Mouse (Mus musculus) olfactory bulb, adult 2 months (tissue): ENCODE measurements at regions not wholly inside any gene's neighbourhood (a gene's known extent, or its start where the extent isn't known, plus 50 kb on each side); places are given as distances from the start of the nearest gene placed in this dataset.

Experiments used
- H3K27ac ChIP-seq: fragments of 200-500 bp; 2 replicates; pipeline ENCODE4 v1.5.1; 2012; ENCODE audit warnings: low read depth, low read length; ENCODE audit not compliant: insufficient read depth
- H3K4me1 ChIP-seq: fragments of 200-500 bp; 2 replicates; pipeline ENCODE4 v1.6.1; 2012; ENCODE audit warnings: low read length; ENCODE audit not compliant: control insufficient read depth, insufficient read depth
- H3K4me3 ChIP-seq: fragments of 200-500 bp; 2 replicates; pipeline ENCODE4 v1.5.1; 2012; ENCODE audit warnings: mild to moderate bottlenecking, low read depth, low read length, moderate library complexity; ENCODE audit not compliant: insufficient read depth
- CTCF ChIP-seq: fragments of 200-500 bp; IDR thresholded peaks from 2 replicates; pipeline ENCODE4 v1.5.1; 2012; ENCODE audit warnings: low read depth, mild to moderate bottlenecking, low read length, moderate library complexity; ENCODE audit not compliant: insufficient read depth
- POLR2A ChIP-seq: fragments of 200-500 bp; IDR thresholded peaks from 2 replicates; pipeline ENCODE4 v1.6.1; 2012; ENCODE audit warnings: mild to moderate bottlenecking, low read depth, low read length, moderate library complexity; ENCODE audit not compliant: insufficient read depth
- WGBS: fragments of 180-500 bp; shearing (Covaris S2); methylation state at CpG from one replicate; pipeline ENCODE4 v1.1.7; 2018; 5-methylcytosine and 5-hydroxymethylcytosine counted together

- TF ChIP-seq POLR2A (no peak), CTCF (no peak)
- H3K4me3 ChIP-seq: no peak overlapping the region
- H3K27ac ChIP-seq: no peak overlapping the region
- H3K4me1 ChIP-seq: no peaks in the 10 kb centered on the region
- WGBS: 96% methylated on average over 6 of the region's 6 CpGs
Observed at GRCm38 (mm10) chr4:8421285-8421684, 182.4 kb upstream of the Car8 start.

- H3K4me3 ChIP-seq: no peak overlapping the region
- WGBS: 41% methylated on average over 1 of the region's 1 CpGs
- TF ChIP-seq CTCF: no peak
- no peak for TF ChIP-seq POLR2A
- no peak overlapping the region for H3K27ac ChIP-seq
- no peaks in the 10 kb centered on the region for H3K4me1 ChIP-seq
Observed at GRCm38 (mm10) chr4:8418374-8419031, 179.7 kb upstream of the Car8 start.

GRCm38 (mm10) chr4:8417821-8418220 is 179.0 kb upstream of the Car8 start:
- 71% methylated on average over 5 of the region's 5 CpGs for WGBS
- no peak overlapping the region for H3K4me3 ChIP-seq
- no peaks in the 10 kb centered on the region for H3K4me1 ChIP-seq
- TF ChIP-seq CTCF: no peak
- H3K27ac ChIP-seq: no peak overlapping the region

GRCm38 (mm10) chr4:8413307-8413706 is 174.5 kb upstream of the Car8 start:
- Histone ChIP-seq H3K4me3 (no peak overlapping the region), H3K27ac (no peak overlapping the region), H3K4me1 (no peaks in the 10 kb centered on the region)
- TF ChIP-seq CTCF (no peak), POLR2A (no peak)

- WGBS: 93% methylated on average over 2 of the region's 2 CpGs
- Histone ChIP-seq H3K4me1 (no peaks in the 10 kb centered on the region), H3K27ac (no peak overlapping the region), H3K4me3 (no peak overlapping the region)
- TF ChIP-seq POLR2A (no peak), CTCF (no peak)
Observed at GRCm38 (mm10) chr4:8400069-8400468, 161.2 kb upstream of the Car8 start.

GRCm38 (mm10) chr4:8399430-8399829 is 160.6 kb upstream of the Car8 start:
- Histone ChIP-seq H3K4me3 (no peak overlapping the region), H3K27ac (no peak overlapping the region), H3K4me1 (no peaks in the 10 kb centered on the region)
- 97% methylated on average over 1 of the region's 1 CpGs for WGBS
- TF ChIP-seq POLR2A (no peak), CTCF (no peak)

GRCm38 (mm10) chr4:8398969-8399368 is 160.1 kb upstream of the Car8 start:
- Histone ChIP-seq H3K27ac (no peak overlapping the region), H3K4me3 (no peak overlapping the region), H3K4me1 (no peaks in the 10 kb centered on the region)
- no peak for TF ChIP-seq CTCF
- TF ChIP-seq POLR2A: no peak
- WGBS: 75% methylated on average over 4 of the region's 4 CpGs

- WGBS: 95% methylated on average over 11 of the region's 11 CpGs
- H3K4me1 ChIP-seq: no peaks in the 10 kb centered on the region
- no peak for TF ChIP-seq POLR2A
- no peak for TF ChIP-seq CTCF
- H3K4me3 ChIP-seq: no peak overlapping the region
- no peak overlapping the region for H3K27ac ChIP-seq
Observed at GRCm38 (mm10) chr4:8383162-8383561, 144.3 kb upstream of the Car8 start.

- no peaks in the 10 kb centered on the region for H3K4me1 ChIP-seq
- no peak overlapping the region for H3K27ac ChIP-seq
- WGBS: 58% methylated on average over 3 of the region's 3 CpGs
- no peak for TF ChIP-seq CTCF
- TF ChIP-seq POLR2A: no peak
- no peak overlapping the region for H3K4me3 ChIP-seq
Observed at GRCm38 (mm10) chr4:8382125-8382417, 143.2 kb upstream of the Car8 start.

- WGBS: 40% methylated on average over 13 of the region's 13 CpGs
- Histone ChIP-seq H3K4me1 (no peaks in the 10 kb centered on the region), H3K27ac (no peak overlapping the region), H3K4me3 (no peak overlapping the region)
- TF ChIP-seq POLR2A: no peak
- no peak for TF ChIP-seq CTCF
Observed at GRCm38 (mm10) chr4:8381408-8382124, 142.7 kb upstream of the Car8 start.
